Mouse (Mus musculus) spleen, adult 2 months (tissue): ENCODE results near the gene B4galnt2. TPM values are rescaled to one million over a fixed set of nuclear protein-coding genes. Genes with fewer than 3 reads are reported as not detected.
A peak's percentile ranks its signal among the peaks of the same experiment; 100 is the strongest.

Source experiments
- DNase-seq, 2 experiments: peaks; one replicate each; pipeline versions ENCODE4 v3.0.0 to v3.0.0-alpha.2; 2012 to 2021; ENCODE audit warnings: low spot score in 2 of 2, low read depth in 1 of 2
- H3K27ac ChIP-seq: fragments of 200-500 bp; 2 replicates; pipeline ENCODE4 v1.5.1; 2012; ENCODE audit warnings: low read length, inconsistent platforms; ENCODE audit not compliant: insufficient read depth
- H3K27me3 ChIP-seq: fragments of 200-500 bp; 2 replicates; pipeline ENCODE4 v1.6.1; 2012; ENCODE audit warnings: mild to moderate bottlenecking, moderate library complexity, low read length, inconsistent platforms; ENCODE audit not compliant: control insufficient read depth, insufficient read depth
- H3K36me3 ChIP-seq: fragments of 200-500 bp; 2 replicates; pipeline ENCODE4 v1.6.1; 2012; ENCODE audit warnings: mild to moderate bottlenecking, low read length, inconsistent platforms; ENCODE audit not compliant: control insufficient read depth, insufficient read depth
- H3K4me1 ChIP-seq: fragments of 200-500 bp; 2 replicates; pipeline ENCODE4 v1.6.1; 2011; ENCODE audit warnings: inconsistent platforms; ENCODE audit not compliant: control insufficient read depth, insufficient read depth, insufficient read length
- H3K4me3 ChIP-seq: fragments of 200-500 bp; 2 replicates; pipeline ENCODE4 v1.5.1; 2011; ENCODE audit warnings: mild to moderate bottlenecking, inconsistent platforms; ENCODE audit not compliant: insufficient read depth, insufficient read length; ENCODE audit errors: extremely low read depth
- CTCF ChIP-seq: fragments of 200-500 bp; IDR thresholded peaks from 2 replicates; pipeline ENCODE4 v1.5.1; 2011; ENCODE audit warnings: mild to moderate bottlenecking, inconsistent platforms; ENCODE audit not compliant: insufficient read depth, insufficient read length, insufficient replicate concordance; ENCODE audit errors: extremely low read depth
- POLR2A ChIP-seq: fragments of 200-500 bp; IDR thresholded peaks from 2 replicates; pipeline ENCODE4 v1.6.1; 2011; ENCODE audit warnings: low read depth, low read length, inconsistent platforms
- WGBS: fragments of 180-500 bp; shearing (Covaris S2); methylation state at CpG from one replicate; pipeline ENCODE4 v1.1.7; 2018; 5-methylcytosine and 5-hydroxymethylcytosine counted together
- polyA plus RNA-seq: library from polyadenylated mRNA; depleted of rRNA; stranded (reverse); fragments of >200 nt; gene quantifications from 2 replicates; pipeline ENCODE4 v1.2.3, GENCODE M21; 2012

Gene B4galnt2
- polyA plus RNA-seq, 1 experiment, result not detected

DNA sequence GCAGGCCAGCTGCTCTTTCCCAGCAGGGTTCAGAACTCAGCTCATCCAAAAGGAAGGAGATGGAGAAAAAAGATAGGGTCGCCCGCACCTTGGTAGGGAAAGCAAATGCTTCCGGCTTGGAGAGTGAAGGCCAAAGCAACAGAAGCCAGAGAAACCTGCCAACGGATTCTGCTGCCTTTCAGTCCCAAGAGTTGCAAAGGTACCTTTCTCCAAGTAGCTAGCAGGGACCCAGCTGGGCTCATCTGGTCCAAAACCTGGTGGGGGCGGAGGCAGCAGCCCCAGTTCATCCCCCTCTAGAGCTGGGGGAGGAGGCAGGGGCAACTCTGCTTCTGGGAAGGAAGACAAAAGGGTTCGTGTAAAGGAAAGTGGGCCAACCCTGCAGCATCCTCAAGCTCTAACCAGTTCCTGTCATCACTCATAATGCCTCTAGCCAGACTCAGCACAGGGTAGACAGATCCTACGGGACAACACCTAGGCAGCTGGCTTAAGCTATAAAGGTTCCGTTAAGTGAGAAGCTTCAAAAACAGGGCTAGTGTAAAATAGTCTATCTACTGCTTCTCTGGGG is 81.6 kb downstream of the B4galnt2 start:
- Histone ChIP-seq H3K4me3 (no peak overlapping the region), H3K27me3 (no peaks in the 10 kb centered on the region), H3K27ac (peak overlapping the region; percentile 90), H3K36me3 (peaks cover 17% of the 10 kb centered on the region), H3K4me1 (peaks cover 64% of the 10 kb centered on the region)
- TF ChIP-seq POLR2A (no peak), CTCF (no peak)
- no peak for DNase-seq
- 65% methylated on average over 8 of the region's 8 CpGs for WGBS

GRCm38 (mm10) chr11:95832129-95833005 is 82.3 kb downstream of the B4galnt2 start:
- TF ChIP-seq CTCF, result no peak
- TF ChIP-seq POLR2A, result no peak
- Histone ChIP-seq H3K4me1 (peaks cover 58% of the 10 kb centered on the region), H3K27me3 (no peaks in the 10 kb centered on the region), H3K27ac (no peak overlapping the region), H3K36me3 (peaks cover 17% of the 10 kb centered on the region), H3K4me3 (no peak overlapping the region)
- DNase-seq, result no peak
- 88% methylated on average over 18 of the region's 18 CpGs for WGBS

GRCm38 (mm10) chr11:95831641-95832040 is 83.0 kb downstream of the B4galnt2 start:
- Histone ChIP-seq H3K4me3 (no peak overlapping the region), H3K27ac (no peak overlapping the region), H3K27me3 (no peaks in the 10 kb centered on the region), H3K36me3 (peaks cover 15% of the 10 kb centered on the region), H3K4me1 (peaks cover 51% of the 10 kb centered on the region)
- 44% methylated on average over 15 of the region's 15 CpGs for WGBS
- DNase-seq, result no peak
- TF ChIP-seq POLR2A (no peak), CTCF (no peak)

DNA sequence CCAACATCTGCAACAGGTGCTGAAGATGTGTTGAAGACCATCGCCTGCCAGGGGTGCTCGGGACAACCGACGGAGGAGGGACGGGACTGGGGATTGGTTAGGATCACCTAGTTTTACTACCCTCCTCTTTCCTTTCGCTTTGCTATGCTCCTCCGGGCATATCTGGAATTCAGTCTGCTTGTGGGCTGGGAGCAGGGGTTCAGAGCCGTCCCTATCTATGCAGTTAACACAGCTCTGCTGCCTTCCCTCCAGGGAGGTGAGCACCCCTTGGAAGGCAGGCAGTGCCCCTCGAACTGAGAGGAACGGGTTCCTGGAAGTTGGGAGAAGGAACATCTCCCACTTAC is 83.4 kb downstream of the B4galnt2 start:
- no peak for DNase-seq
- H3K36me3 ChIP-seq, result peaks cover 15% of the 10 kb centered on the region
- TF ChIP-seq POLR2A, result no peak
- TF ChIP-seq CTCF, result no peak
- peak overlapping the region; percentile 44; the same call in 1 of the 2 replicates for H3K4me3 ChIP-seq
- H3K27ac ChIP-seq, result no peak overlapping the region
- WGBS, result 17% methylated on average over 10 of the region's 10 CpGs
- no peaks in the 10 kb centered on the region for H3K27me3 ChIP-seq
- peaks cover 48% of the 10 kb centered on the region for H3K4me1 ChIP-seq

GRCm38 (mm10) chr11:95830411-95831275 is 84.0 kb downstream of the B4galnt2 start:
- no peak for TF ChIP-seq POLR2A
- Histone ChIP-seq H3K27ac (no peak overlapping the region), H3K36me3 (peaks cover 15% of the 10 kb centered on the region), H3K27me3 (peaks cover 1% of the 10 kb centered on the region; the same call in 1 of the 2 replicates), H3K4me1 (peaks cover 43% of the 10 kb centered on the region), H3K4me3 (peak overlapping the region; percentile 44)
- 6% methylated on average over 80 of the region's 80 CpGs for whole genome bisulfite sequencing
- DNase-seq, result peak in 1 of 2 experiments; percentile 34

DNA sequence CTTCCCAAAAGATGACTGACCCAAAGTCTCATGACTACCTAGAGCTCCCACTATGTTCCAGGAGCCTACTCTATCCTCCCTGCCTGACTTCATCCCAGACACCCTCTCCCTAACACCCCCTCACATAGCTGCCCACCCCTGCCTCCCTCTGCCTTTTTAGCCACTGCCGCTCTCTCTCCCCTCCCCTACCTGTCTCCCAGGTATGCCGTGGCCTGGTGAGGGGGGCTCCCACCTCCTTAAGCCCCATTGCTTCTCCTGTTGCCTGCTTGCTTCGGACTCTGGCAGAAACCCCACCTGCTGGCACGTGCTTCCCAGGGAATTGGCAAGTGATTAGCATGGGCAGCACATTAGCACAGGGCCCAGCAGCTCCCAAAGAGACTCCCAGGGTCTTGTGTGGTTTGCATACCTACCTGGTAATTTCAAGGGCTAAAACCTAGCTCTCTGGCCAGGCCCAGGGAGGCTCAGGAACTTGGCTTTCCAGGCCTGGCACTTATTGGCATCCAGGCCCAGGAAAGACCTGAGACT is 85.1 kb downstream of the B4galnt2 start:
- H3K4me3 ChIP-seq, result no peak overlapping the region
- peaks cover 44% of the 10 kb centered on the region for H3K4me1 ChIP-seq
- DNase-seq, result no peak
- WGBS, result 69% methylated on average over 4 of the region's 4 CpGs
- no peak overlapping the region for H3K27ac ChIP-seq
- peaks cover 7% of the 10 kb centered on the region for H3K27me3 ChIP-seq
- peaks cover 13% of the 10 kb centered on the region for H3K36me3 ChIP-seq
- no peak for TF ChIP-seq CTCF
- TF ChIP-seq POLR2A, result no peak
